Mouse (Mus musculus): ENCODE data around the gene Slc2a5.

Gene Slc2a5

GRCm38 (mm10) chr4:150140346-150140745 lies 21.3 kb downstream of the Slc2a5 start:
- in situ Hi-C loops (cut with MboI): no loop called here

- in situ Hi-C loops (cut with MboI): no loop called here
These were observed 25.2 kb downstream of the Slc2a5 start for GRCm38 (mm10) chr4:150144242-150144641.

GRCm38 (mm10) chr4:150146286-150146685 lies 27.2 kb downstream of the Slc2a5 start:
- in situ Hi-C loops (cut with MboI): no loop called here

GRCm38 (mm10) chr4:150151045-150151444 lies 32.0 kb downstream of the Slc2a5 start:
- in situ Hi-C loops (cut with MboI): no loop called here

- in situ Hi-C loops (cut with MboI): no loop called here
These were observed 33.4 kb downstream of the Slc2a5 start for GRCm38 (mm10) chr4:150152483-150152882.

GRCm38 (mm10) chr4:150155301-150155700 lies 36.2 kb downstream of the Slc2a5 start:
- in situ Hi-C loops (cut with MboI): no loop called here

GRCm38 (mm10) chr4:150155731-150156130 lies 36.6 kb downstream of the Slc2a5 start:
- in situ Hi-C loops (cut with MboI): no loop called here

- in situ Hi-C loops (cut with MboI): no loop called here
These were observed 38.3 kb downstream of the Slc2a5 start for GRCm38 (mm10) chr4:150157348-150157882.

- in situ Hi-C loops (cut with MboI): no loop called here
These were observed 40.4 kb downstream of the Slc2a5 start for GRCm38 (mm10) chr4:150159458-150159857.

- in situ Hi-C loops (cut with MboI): no loop called here
These were observed 43.6 kb downstream of the Slc2a5 start for GRCm38 (mm10) chr4:150162561-150163169.

- in situ Hi-C loops (cut with MboI): no loop called here
These were observed 45.8 kb downstream of the Slc2a5 start for GRCm38 (mm10) chr4:150164875-150165274.

GRCm38 (mm10) chr4:150168406-150168805 lies 49.3 kb downstream of the Slc2a5 start:
- in situ Hi-C loops (cut with MboI): no loop called here

- in situ Hi-C loops (cut with MboI): no loop called here
These were observed 53.0 kb downstream of the Slc2a5 start for GRCm38 (mm10) chr4:150172107-150172506.

GRCm38 (mm10) chr4:150173281-150173680 lies 54.2 kb downstream of the Slc2a5 start:
- in situ Hi-C loops (cut with MboI): no loop called here

- in situ Hi-C loops (cut with MboI): no loop called here
These were observed 54.9 kb downstream of the Slc2a5 start for GRCm38 (mm10) chr4:150174027-150174426.

GRCm38 (mm10) chr4:150176535-150176934 lies 57.5 kb downstream of the Slc2a5 start:
- in situ Hi-C loops (cut with MboI): loop anchor here (5.0 kb wide), 1 partner anchor 46 kb away; no protein-coding TSS in a partner anchor

GRCm38 (mm10) chr4:150177122-150177521 lies 58.0 kb downstream of the Slc2a5 start:
- in situ Hi-C loops (cut with MboI): loop anchor here (5.0 kb wide), 1 partner anchor 45 kb away; no protein-coding TSS in a partner anchor

- in situ Hi-C loops (cut with MboI): loop anchor here (5.0 kb wide), 1 partner anchor 44 kb away; no protein-coding TSS in a partner anchor
These were observed 59.0 kb downstream of the Slc2a5 start for GRCm38 (mm10) chr4:150178131-150178530.

GRCm38 (mm10) chr4:150181304-150181703 lies 62.2 kb downstream of the Slc2a5 start:
- in situ Hi-C loops (cut with MboI): no loop called here

- in situ Hi-C loops (cut with MboI): no loop called here
These were observed 69.2 kb downstream of the Slc2a5 start for GRCm38 (mm10) chr4:150188236-150188635.

- in situ Hi-C loops (cut with MboI): no loop called here
These were observed 73.1 kb downstream of the Slc2a5 start for GRCm38 (mm10) chr4:150192199-150192598.

Measured in mature B cell (primary cell).